Mouse (Mus musculus): Measurements from ENCODE around the gene Rpl27.
"Not testable (repeated sequence)": the region's sequence is repeated elsewhere in the genome, so short reads cannot be mapped to it uniquely, and the experiment has no call there.

The Rpl27 gene

GRCm38 (mm10) chr11:101447786-101448185, 5.7 kb downstream of the Rpl27 start:
- DNase-seq (ENCODE audit: low spot score), result no peak

- DNase-seq (ENCODE audit: low spot score), result no peak
Measured at GRCm38 (mm10) chr11:101448274-101448746, 6.2 kb downstream of the Rpl27 start, which contains the start of gene Ifi35. Ifi35 (plus strand) TSS chr11:101448407.

- DNase-seq (ENCODE audit: low spot score), result no peak
Measured at GRCm38 (mm10) chr11:101448899-101449298, 6.8 kb downstream of the Rpl27 start.

GRCm38 (mm10) chr11:101449596-101449995, 7.5 kb downstream of the Rpl27 start:
- not testable (repeated sequence) for DNase-seq (ENCODE audit: low spot score)

GRCm38 (mm10) chr11:101450394-101450793, 8.3 kb downstream of the Rpl27 start:
- DNase-seq (ENCODE audit: low spot score), result no peak

- no peak for DNase-seq (ENCODE audit: low spot score)
Measured at GRCm38 (mm10) chr11:101451536-101451935, 9.4 kb downstream of the Rpl27 start.

GRCm38 (mm10) chr11:101452093-101452774, 10.1 kb downstream of the Rpl27 start:
- no peak for DNase-seq (ENCODE audit: low spot score)

- DNase-seq (ENCODE audit: low spot score), result no peak
Measured at GRCm38 (mm10) chr11:101454702-101455101, 12.6 kb downstream of the Rpl27 start.

GRCm38 (mm10) chr11:101455627-101456026, 13.5 kb downstream of the Rpl27 start:
- DNase-seq (ENCODE audit: low spot score), result no peak

GRCm38 (mm10) chr11:101457631-101458030, 15.5 kb downstream of the Rpl27 start:
- DNase-seq (ENCODE audit: low spot score), result no peak

- DNase-seq (ENCODE audit: low spot score), result no peak
Measured at GRCm38 (mm10) chr11:101458217-101458616, 16.1 kb downstream of the Rpl27 start.

- DNase-seq (ENCODE audit: low spot score), result no peak
Measured at GRCm38 (mm10) chr11:101459716-101460115, 17.6 kb downstream of the Rpl27 start.

GRCm38 (mm10) chr11:101460321-101460720, 18.2 kb downstream of the Rpl27 start:
- DNase-seq (ENCODE audit: low spot score), result no peak

- no peak for DNase-seq (ENCODE audit: low spot score)
Measured at GRCm38 (mm10) chr11:101462141-101462540, 20.0 kb downstream of the Rpl27 start.

- no peak for DNase-seq (ENCODE audit: low spot score)
Measured at GRCm38 (mm10) chr11:101462583-101463440, 20.7 kb downstream of the Rpl27 start.

GRCm38 (mm10) chr11:101464211-101465100, 22.4 kb downstream of the Rpl27 start, which contains the start of gene Rnd2:
Rnd2 (plus strand) TSS chr11:101464999.
- DNase-seq (ENCODE audit: low spot score), result no peak

- no peak for DNase-seq (ENCODE audit: low spot score)
Measured at GRCm38 (mm10) chr11:101465101-101465868, 23.2 kb downstream of the Rpl27 start.

GRCm38 (mm10) chr11:101465869-101466551, 23.9 kb downstream of the Rpl27 start, which contains the start of gene Vat1:
Vat1 (minus strand) TSS chr11:101466230.
- no peak for DNase-seq (ENCODE audit: low spot score)

GRCm38 (mm10) chr11:101466552-101466950, 24.5 kb downstream of the Rpl27 start:
- DNase-seq (ENCODE audit: low spot score), result not testable (repeated sequence)

GRCm38 (mm10) chr11:101467477-101468262, 25.6 kb downstream of the Rpl27 start:
- peak; percentile 53 for DNase-seq (ENCODE audit: low spot score)
